Mouse (Mus musculus): ENCODE data around the gene 2200002D01Rik.

Gene 2200002D01Rik

DNA sequence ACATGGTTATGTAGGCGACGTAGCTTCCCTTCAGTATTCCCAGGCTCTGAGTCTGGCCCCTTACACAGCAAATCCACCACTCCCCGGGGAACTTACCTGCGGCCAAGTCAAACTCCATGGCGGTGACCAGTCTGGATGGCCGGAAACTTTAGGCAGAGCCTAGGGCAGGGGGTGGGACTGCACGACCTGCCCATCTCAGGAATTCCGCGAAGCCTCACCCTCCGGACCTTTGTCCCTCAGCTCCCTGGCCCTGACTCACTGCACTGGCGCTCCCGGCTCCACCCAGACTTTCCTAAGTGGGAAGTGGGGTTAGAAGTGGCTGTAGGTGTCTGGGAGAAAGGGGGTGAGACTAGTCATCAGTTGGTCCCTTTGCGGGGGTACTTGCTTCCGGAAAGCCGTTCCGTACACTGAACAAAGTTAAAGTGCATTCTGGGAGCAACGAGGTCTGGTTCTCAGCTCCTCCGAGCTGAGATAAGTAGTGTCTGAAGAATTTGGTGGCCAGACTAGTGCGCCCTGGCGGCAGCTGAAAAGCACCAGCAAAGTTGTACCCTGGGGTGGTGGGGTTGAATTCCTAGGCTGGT is at the start of gene 2200002D01Rik:
2200002D01Rik (minus strand) TSS at position 206 of the 581 bp plus-strand sequence.
- DNase-seq (ENCODE audit: low spot score in 2 of 2), result no peak

DNA sequence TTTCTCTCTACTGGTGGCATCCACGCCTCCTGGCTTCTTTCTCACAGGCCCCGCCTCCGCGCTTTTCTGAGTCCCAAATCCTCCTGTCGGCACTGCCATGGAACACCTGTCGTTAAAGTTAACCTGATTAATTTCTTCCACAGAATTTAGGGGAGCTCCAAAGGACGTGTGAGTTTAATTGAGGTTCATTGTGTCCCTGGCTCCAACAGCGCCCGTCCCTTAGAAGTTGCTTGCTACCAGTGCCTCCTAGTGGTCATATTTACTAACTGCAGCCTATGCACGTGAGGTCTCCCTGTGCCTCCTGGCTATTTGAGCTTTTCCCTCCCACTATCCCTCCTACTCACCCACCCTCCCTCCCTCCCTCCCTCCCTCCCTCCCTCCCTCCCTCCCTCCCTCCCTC is 48.7 kb upstream of the 2200002D01Rik start:
- DNase-seq (ENCODE audit: low spot score in 2 of 2), result peak in 1 of 2 experiments; percentile 74

DNA sequence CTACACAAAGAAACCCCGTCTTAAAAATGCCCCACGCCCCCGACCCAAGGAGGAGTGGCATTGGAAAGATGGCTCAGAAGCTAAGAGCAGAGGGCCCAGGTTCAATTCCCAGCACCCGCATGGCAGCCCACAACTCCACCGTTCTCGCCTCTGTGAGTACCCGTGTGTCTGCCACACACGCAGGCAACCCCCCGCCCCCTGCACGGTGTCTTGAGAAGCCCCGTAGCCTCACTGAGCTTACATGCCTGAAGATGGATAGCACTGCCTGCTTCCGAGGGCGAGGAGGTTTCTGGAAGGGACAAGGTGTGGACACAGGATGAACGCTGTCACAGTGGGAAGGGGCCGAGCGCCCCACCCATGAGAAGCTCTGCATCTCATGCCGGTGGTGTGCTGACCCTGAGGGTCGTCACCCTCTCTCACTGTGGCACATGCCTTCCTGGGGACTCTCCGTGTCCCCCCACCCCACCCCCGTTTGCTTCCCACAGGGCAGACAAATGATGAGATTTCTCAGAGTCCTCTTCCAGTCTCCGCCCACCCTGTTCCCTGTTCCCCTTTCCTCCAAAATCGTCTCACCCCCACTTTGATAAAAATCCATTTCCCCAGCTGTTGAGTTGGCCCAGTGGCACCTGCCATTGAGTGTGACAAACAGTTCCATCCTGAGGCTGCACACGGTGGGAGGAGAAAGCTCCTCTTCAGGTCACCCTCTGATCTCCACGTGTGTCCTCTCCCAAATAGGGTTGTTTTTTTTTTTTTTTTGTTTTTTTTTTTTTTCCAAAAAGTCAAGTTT is 47.8 kb upstream of the 2200002D01Rik start:
- no peak for DNase-seq (ENCODE audit: low spot score in 2 of 2)

DNA sequence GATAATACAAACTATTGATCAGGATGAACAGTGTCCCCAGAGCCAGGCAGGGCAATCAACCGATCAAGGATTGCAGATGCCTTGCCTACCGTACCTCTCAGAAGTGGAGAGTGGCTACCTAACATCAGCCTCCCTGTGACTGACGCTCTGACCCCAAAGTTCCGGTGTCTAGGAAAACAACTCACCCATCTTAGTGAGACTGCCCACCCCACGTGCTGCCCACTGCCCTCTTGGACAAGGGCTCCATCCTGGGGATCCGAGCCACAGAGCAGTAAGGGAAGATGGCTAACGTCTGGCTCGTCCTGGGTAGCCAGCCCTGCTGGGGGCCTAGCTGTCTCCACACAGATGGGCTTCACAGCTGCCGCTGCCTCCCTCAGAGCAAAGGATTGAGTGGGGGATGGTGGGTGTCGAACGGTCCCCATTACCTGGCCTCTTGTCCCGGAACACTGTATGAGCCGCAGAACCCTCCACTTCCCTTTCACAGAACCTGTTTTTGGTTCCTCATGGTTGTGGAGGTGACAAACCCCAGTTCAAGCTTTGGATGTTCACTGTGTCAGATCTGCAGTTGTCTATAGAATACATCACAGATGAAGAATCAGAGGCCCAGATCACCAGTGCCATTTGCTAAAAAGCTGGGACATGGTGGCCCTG is 46.0 kb upstream of the 2200002D01Rik start:
- DNase-seq (ENCODE audit: low spot score in 2 of 2), result no peak

DNA sequence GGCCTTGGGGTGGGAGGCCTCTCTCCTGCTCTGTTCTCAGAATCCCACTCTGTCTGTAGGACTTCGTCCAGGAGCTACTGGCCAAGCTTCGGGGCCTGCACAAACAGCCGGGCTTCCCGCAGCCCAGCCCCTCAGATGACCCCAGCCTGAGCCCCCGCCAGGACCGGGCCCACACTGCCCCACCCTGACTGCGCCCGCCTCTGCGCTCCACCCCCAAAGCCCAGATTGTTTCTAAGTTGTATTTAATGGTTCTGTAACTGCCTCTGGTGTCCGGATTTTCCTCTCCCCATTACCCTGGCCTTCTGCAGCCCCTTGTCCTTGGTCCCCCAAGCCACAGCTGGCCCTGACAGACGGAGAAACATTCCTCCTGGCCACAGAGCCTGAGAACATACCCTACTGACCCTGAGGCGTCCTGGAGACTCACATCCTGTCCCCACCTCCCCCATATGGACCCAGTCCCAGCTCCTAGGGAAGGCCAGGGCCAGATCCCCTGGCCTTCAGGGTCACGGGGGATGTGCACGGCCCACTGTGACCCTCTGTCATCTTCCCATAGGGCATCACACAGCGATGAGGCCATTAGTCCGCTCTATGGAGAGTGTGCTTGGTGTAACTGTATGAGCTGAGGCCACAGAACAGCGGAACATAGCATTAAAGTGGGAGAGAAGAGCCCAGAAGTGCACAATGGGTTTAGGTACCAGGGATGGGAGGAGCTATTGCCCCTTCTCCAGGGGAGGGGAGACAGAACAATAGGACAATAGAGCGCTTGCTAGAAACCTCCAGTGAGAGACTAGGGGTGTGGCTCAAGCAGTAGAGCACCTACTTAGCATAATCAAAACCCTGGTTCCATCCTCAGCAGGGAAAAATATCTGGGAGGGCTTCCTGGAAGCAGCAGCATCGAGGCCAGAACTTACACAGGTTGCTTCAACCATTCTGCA is 45.1 kb upstream of the 2200002D01Rik start:
- DNase-seq (ENCODE audit: low spot score in 2 of 2), result no peak

DNA sequence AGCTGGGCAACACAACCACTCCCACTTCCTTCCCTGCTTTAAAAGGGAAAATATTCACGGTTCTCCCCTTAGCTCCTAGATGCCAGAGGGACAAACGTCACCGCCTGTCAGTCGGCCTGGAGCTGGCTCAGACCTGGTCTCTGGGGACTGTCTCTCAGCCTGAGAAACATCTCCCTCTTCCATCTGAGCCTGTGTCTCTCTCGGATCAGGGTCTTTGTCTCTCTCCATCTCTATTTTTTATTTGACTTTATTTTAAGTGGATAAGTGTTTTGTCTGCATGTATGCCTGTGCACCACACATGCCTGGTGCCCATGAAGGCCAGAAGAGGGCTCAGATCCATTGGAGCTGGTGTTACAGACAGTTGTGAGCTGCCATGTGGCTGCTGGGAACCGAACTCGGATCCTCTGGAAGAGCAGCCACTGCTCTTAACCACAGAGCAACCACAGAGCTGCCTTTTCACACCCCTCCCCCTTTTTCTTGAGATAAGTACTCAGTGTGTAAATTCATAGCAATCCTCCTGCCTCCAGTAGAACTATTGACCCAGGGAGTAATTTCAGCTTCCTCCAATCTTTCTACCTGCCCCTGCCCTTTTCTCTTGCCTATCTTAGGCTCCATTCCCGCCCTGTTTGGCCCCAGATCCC is 44.3 kb upstream of the 2200002D01Rik start:
- no peak for DNase-seq (ENCODE audit: low spot score in 2 of 2)

DNA sequence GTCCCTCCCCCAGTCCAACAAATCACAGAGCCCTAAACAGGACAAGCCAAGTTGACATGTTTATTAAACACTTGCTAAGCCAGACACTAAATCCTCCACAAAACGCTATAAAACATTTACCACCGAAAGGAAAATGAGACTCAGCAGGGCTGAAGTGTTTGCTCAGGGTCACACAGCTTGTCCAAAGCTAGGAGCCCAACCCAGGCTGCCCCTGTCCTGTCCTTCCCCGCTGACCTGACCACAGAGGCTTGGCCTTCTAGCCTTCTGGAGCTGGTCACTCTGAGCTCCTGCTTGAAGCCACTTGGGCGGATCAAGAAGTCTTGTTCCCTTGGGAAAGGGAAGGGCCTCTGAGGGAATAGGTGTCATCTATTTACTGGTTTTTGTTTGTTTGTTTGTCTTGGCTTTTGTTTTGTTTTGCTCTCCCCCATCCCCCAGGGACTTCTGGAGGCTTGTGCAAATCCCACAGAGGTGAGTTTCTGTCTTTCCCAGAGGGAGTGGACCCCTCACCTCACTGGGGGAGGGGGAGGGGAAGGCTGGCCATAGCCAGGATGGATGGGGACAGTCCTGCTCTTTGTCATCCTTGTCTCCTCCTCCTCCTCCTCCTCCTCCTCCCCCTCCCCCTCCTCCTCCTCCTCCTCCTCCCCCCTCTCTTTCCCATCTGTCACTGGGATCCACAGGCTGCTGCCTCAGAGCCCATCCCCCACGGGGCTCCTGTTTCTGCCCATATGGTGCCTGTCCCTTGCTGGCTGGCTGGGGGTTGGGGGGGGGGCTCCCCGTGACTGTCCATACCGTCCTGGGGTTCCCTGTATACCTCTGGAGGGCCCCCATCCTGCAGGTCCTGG is 43.6 kb upstream of the 2200002D01Rik start:
- no peak for DNase-seq (ENCODE audit: low spot score in 2 of 2)

DNA sequence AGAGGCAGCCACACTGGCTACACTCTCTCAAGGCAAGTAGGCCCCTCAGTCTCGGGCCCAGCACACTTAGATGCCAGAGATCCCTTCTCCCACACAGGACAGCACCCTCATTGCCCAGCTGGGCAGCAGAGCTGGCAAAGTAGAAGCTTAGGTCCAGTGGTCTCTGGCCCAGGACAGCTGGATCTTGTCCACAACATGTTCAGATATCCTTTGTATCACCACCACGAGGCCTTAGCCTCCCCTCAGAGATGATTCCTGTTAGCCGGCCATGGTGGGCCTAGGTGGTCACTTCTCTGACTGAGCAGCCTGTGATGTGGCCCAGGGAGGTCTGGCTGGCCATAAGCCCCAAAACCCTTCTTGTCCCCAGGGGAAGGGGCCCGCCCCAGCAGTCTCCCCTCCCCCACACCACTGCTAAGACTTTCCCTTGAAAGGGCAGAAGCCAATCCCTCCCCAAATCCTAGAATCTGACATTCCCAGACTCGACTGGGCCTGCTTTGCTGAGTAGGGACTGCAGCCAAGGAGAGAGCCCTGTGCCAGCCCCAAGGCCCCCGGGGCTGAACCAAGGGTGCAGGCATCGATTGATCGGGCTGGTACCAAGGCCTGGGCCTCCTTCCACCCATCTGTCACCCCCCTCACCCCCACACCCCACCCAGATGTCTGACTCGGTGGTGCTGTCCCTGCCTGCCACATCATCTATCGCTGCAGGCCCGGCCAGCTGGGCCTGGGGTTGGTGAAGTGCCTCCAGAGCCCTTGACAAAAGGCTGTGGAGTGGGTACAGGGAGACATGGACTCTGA is 42.6 kb upstream of the 2200002D01Rik start:
- no peak for DNase-seq (ENCODE audit: low spot score in 2 of 2)

DNA sequence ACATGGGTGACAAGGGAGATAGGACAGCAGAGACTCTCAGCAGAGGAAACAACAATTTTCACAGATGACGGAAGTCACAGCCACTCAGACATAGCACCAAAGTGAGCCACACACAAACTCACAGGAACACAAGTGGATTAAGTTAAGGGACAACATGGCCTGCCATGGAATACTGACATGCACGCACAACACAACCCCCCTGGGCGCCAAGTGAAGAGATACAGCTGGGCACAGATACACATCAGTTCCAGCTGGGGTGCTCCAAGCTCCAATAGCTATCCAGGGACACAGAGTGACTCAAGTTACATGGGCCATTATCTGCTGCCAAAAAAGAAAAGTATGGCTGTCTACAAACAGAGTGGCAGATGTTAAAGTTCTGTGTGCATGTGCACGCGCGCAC is 41.6 kb upstream of the 2200002D01Rik start:
- no peak for DNase-seq (ENCODE audit: low spot score in 2 of 2)

DNA sequence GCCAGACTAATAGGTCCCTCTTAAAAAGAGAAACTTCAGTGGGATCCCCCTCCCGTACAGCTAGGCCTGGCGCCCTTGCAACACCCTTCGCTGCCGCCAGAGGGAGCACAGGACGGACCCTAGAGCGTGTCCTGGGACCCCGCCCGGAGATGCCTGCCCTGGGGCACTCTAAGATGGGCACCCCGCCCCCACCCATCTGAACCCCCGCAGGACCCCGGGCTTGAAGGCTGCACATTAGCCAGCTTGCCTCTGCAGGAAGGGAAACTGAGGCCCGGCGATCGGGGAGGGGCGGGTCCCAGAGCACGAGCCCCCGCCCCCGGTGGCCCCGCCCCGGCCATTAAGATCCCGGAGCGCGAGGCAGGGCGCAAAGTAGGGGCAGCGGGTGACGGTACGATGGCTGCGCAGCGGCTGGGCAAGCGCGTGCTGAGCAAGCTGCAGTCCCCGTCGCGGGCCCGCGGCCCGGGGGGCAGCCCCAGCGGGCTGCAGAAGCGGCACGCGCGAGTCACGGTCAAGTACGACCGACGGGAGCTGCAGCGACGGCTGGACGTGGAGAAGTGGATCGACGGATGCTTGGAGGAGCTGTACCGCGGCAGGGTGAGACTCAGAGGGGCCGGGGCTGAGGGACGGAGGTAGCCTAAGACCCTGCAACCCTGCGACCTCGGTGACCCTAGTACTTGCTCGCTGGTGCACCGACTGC is 40.8 kb upstream of the 2200002D01Rik start, which contains the start of gene Ppp1r14a:
Ppp1r14a (plus strand) TSS at position 367 of the 697 bp plus-strand sequence.
- peak in 1 of 2 experiments; percentile 44 for DNase-seq (ENCODE audit: low spot score in 2 of 2)

DNA sequence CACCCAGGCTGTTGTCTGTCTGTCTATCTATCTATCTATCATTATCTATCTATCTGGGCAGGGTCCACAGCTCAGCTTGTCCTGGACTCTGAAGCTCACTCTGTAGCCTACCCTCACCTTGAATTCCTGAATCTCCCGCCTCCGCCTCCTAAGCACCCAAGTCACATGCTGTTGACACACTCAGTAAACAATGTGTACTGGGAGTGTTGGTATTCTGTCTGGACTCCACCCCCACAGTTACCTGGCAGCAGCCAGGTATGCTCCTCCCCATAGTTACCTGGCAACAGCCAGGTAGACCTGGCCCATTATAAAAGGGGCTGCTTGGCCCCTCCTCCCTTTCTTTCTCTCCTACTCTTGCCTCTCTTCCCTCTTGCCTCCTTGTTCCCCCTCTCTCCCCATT is 39.8 kb upstream of the 2200002D01Rik start:
- no peak for DNase-seq (ENCODE audit: low spot score in 2 of 2)

DNA sequence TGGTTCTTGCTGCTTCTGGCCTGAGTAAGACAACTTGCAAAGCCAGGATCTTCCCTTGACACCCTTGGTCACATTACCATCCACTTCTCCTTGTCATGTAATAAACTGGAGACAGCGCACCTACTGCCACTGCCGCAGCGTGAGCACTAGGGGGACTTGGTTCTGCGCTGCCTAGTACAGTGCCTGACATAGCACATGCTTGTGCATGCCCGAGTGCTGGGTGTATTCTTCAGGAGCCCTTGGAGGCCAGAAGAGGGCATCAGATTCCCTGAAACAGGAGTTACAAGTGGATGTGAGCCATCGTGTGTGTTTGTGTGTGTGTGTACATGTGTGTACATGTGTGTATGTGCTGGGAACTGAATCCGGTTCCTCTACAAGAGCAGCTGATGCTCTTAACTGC is 39.2 kb upstream of the 2200002D01Rik start:
- DNase-seq (ENCODE audit: low spot score in 2 of 2), result no peak

DNA sequence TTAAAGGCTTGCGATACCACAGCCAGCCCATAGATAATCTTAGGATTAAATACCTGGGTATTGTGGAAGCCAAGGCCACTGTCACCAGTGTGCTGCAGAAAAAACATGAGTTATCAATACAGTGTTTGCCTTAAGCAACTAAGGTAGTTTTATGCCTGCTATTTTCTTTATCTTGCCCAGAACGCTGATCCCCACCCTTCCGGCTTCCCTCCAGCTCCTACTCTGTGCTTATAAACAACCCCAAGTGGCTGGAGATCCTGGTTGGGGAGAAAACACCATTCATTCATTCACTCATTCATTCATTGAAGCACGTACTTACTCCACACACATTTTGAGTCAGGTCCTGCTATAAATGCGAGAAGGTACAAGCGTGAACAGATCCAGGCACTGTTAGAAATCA is 36.3 kb upstream of the 2200002D01Rik start:
- no peak for DNase-seq (ENCODE audit: low spot score in 2 of 2)

DNA sequence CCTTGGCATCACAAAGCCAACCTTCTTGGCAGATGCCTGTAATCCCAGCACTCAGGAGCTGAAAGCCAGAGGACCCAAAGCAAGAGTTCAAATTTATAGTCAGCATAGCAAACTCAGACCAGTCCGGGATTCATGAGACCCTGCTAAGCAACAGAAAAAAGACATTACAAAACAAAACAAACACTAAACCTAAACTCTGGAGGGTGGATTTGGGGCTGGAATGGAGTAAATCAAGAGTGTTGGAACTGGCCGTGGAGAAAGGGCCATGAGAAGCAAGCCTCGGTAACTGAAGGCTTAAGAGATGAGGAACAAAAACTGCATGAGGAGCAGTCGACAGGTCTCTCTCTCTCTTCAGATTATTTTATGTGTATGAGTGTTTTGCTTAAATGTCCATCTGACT is 35.6 kb upstream of the 2200002D01Rik start:
- no peak for DNase-seq (ENCODE audit: low spot score in 2 of 2)

DNA sequence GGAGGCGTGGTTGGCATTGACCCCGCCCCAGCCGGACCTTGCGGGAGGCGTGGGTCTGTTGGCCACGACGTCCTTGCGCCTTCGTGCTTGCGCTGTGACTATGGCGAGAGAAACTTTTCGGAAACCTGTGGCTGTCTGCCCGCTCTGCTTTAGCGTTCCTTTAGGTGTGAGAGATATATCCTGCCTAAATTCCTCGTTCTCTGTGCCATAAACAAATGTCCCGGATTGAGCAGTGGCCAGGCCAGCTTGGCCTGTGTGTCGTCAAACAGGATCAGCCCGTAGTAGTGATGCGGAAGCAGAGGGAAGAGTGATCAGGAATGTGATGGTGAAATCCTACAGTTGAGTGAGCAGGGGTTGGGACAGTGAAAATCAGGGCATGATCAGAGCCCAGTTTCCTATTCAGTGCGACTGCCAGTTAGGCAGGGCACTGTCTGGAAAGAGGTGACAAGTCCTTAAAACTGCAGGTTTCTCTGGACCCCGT is 33.8 kb upstream of the 2200002D01Rik start:
- no peak for DNase-seq (ENCODE audit: low spot score in 2 of 2)

DNA sequence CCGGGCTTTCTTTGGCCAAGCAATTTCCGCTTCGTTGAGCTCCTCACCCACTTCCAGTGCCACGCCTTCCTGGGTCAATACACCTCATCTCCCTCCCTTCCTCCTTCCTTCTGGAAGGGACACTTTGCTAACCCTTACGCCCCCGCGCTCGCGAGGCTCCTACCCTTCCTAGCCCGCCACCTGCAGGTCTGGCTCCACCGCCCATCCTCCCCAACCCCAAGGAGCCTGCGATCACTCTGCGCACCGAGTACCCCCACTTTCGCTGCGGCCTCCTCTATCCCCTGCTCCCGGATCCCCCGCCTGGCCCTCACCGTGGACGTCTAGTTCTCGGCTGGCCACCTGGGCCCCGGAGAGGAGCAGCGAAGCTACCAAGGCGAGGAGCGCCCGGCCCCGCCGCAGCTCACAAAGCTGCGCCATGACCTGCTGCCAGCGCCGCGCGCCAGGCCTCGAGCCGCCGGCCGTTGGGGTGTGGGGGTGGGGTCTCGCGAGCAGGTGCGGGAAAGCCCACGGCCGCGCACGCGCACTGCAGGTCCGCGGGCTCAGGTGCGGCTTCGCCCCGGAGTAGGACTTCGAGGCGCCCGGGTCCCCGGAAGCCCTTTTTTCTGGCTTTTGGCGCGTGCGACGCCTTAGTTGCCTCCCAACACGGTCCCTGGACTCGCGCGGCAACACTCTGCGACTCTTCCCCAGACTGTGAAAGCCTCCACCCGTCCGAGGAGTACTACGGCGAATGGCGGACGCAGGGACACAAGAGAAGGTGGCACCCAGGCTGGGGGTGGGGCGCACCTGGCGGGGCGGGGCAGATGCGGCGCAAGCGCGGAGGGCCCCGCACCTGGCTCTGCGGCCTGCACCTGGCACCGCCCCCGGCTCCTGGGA is 33.2 kb upstream of the 2200002D01Rik start, which contains the start of gene Spint2:
Spint2 (minus strand) TSS at position 712 of the 873 bp plus-strand sequence.
- DNase-seq (ENCODE audit: low spot score in 2 of 2), result no peak

DNA sequence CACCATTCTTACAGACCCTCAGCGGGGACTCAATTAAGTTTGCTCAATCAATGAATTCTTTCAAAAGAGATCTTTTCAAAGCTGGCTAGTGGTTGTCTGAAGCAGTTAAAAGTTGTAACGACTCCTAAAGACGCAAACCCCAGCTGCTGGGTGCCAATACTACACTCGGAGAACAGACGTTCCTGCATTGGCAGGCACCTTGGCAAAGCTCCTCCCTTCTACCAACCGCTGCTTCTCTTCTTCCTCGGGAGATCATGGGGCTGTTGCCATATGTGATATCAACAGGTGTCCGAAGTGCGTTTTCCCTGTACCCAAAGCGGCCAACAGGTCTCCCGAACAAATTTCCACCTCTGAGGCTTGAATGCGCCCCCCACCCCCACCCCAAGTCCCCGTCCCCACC is 32.5 kb upstream of the 2200002D01Rik start:
- DNase-seq (ENCODE audit: low spot score in 2 of 2), result no peak

DNA sequence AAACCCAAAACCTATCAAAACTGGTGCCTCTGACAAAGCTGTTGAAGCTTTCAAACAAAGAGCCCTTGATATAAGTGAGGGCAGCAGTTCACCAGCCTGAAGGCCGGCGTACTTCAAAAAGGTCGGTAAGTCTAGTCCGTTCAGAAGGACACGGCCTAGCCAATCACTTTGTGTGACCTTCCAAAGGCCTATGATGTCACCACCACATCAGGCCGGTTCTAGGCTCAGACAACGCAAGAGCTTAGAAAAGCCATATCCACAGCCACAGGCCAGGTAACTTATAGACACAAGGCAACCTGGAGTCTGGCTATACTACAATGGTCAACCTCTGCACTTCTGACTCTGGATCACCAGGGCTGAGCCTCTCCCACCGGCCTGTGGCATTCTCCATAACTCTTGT is 31.7 kb upstream of the 2200002D01Rik start:
- DNase-seq (ENCODE audit: low spot score in 2 of 2), result no peak
